Mouse (Mus musculus) urinary bladder, postnatal 36 days (tissue): ENCODE measurements around the gene Cd300c.
"Not testable (repeated sequence)": the region's sequence is repeated elsewhere in the genome, so short reads cannot be mapped to it uniquely, and the experiment has no call there.

Experiments used
- DNase-seq, 2 experiments: peaks; one replicate each; pipeline ENCODE4 v3.0.0; 2022; ENCODE audit warnings: low spot score in 2 of 2, mixed read lengths in 1 of 2

The Cd300c gene

GRCm38 (mm10) chr11:114968752-114969207, at the start of gene Cd300c:
Gene Cd300c (minus strand): TSS chr11:114969157.
- no peak for DNase-seq

GRCm38 (mm10) chr11:115016093-115016492, 47.1 kb upstream of the Cd300c start, which contains the start of gene Cd300ld2:
Gene Cd300ld2 (minus strand): TSS chr11:115016193.
- DNase-seq = not testable (repeated sequence)

- DNase-seq = no peak
Measured at GRCm38 (mm10) chr11:115004070-115004469, 35.1 kb upstream of the Cd300c start.

- DNase-seq = no peak
Measured at GRCm38 (mm10) chr11:115001474-115002040, 32.6 kb upstream of the Cd300c start, which contains the start of gene Cd300c2. Gene Cd300c2 (minus strand): TSS chr11:115001880.

GRCm38 (mm10) chr11:114989793-114990192, 20.8 kb upstream of the Cd300c start, which contains the start of gene Cd300ld:
Gene Cd300ld (minus strand): TSS chr11:114989922.
- DNase-seq = no peak

- no peak for DNase-seq
Measured at GRCm38 (mm10) chr11:114981866-114982265, 12.9 kb upstream of the Cd300c start.

- no peak for DNase-seq
Measured at GRCm38 (mm10) chr11:114972726-114973125, 3.8 kb upstream of the Cd300c start.

- no peak for DNase-seq
Measured at GRCm38 (mm10) chr11:114965182-114965828, 3.7 kb downstream of the Cd300c start.

- no peak for DNase-seq
Measured at GRCm38 (mm10) chr11:114960369-114960768, 8.6 kb downstream of the Cd300c start.

GRCm38 (mm10) chr11:114934144-114934543, 34.8 kb downstream of the Cd300c start, which contains the start of gene Cd300lb:
Gene Cd300lb (minus strand): TSS chr11:114934386.
- DNase-seq = no peak

GRCm38 (mm10) chr11:114933591-114933990, 35.4 kb downstream of the Cd300c start:
- no peak for DNase-seq

GRCm38 (mm10) chr11:114931041-114931440, 37.9 kb downstream of the Cd300c start:
- no peak for DNase-seq

- no peak for DNase-seq
Measured at GRCm38 (mm10) chr11:114929581-114929980, 39.4 kb downstream of the Cd300c start.

- no peak for DNase-seq
Measured at GRCm38 (mm10) chr11:114923961-114924360, 45.0 kb downstream of the Cd300c start.

- no peak for DNase-seq
Measured at GRCm38 (mm10) chr11:114922439-114922838, 46.5 kb downstream of the Cd300c start.

GRCm38 (mm10) chr11:114917120-114917519, 51.8 kb downstream of the Cd300c start:
- no peak for DNase-seq

- DNase-seq = no peak
Measured at GRCm38 (mm10) chr11:114914978-114915377, 54.0 kb downstream of the Cd300c start.

- DNase-seq = peak; percentile 48 to 69
Measured at GRCm38 (mm10) chr11:114912847-114913246, 56.1 kb downstream of the Cd300c start.

- DNase-seq = not testable (repeated sequence)
Measured at GRCm38 (mm10) chr11:114909538-114909937, 59.4 kb downstream of the Cd300c start.

GRCm38 (mm10) chr11:114908086-114908485, 60.9 kb downstream of the Cd300c start:
- no peak for DNase-seq

- DNase-seq = peak in 1 of 2 experiments; percentile 22
Measured at GRCm38 (mm10) chr11:114907567-114907966, 61.4 kb downstream of the Cd300c start.
